16 mouse cellular contexts compared by ENCODE assay signal in genomic region chr7:49162079-49162478, GRCm38 (mm10).
DNase-seq lines count a peak whose midpoint lies in the region; ATAC-seq lines count a peak whose summit lies in the region.
"Had no signal": no experiment of that assay in that cellular context is flagged by ENCODE, and none has a peak within 500 bp of the region (broad histone marks: within the 10 kb centered on the region; RNA-seq: fewer than 3 reads in every experiment).

No protein-coding gene starts in this region.

- no peak overlapping the region for H3K4me2 ChIP-seq in heart, embryonic 12.5 days
- H3K4me2 ChIP-seq in lung, embryonic 16.5 days (ENCODE audit: low read depth, low read length) = peak overlapping the region; percentile 38
- H3K4me2 ChIP-seq: embryonic facial prominence, embryonic 15.5 days had no signal

- H3K27ac ChIP-seq in heart, embryonic 12.5 days (ENCODE audit: poor library complexity, severe bottlenecking) = no peak overlapping the region
- peak overlapping the region; percentile 68 for H3K27ac ChIP-seq in lung, embryonic 16.5 days (ENCODE audit: low read length)
- H3K27ac ChIP-seq: embryonic facial prominence, embryonic 15.5 days; left cerebral cortex, adult 2 months had no signal

- 32% methylated on average over 9 of the region's 9 CpGs for WGBS in heart, embryonic 12.5 days
- 7% methylated on average over 9 of the region's 9 CpGs for WGBS in lung, embryonic 16.5 days

- H3K9ac ChIP-seq in heart, embryonic 12.5 days = no peak overlapping the region
- no peak overlapping the region for H3K9ac ChIP-seq in lung, embryonic 16.5 days (ENCODE audit: low read length)
- H3K9ac ChIP-seq: embryonic facial prominence, embryonic 15.5 days had no signal

- no peaks in the 10 kb centered on the region for H3K36me3 ChIP-seq in heart, embryonic 12.5 days
- no peaks in the 10 kb centered on the region for H3K36me3 ChIP-seq in lung, embryonic 16.5 days (ENCODE audit: control insufficient read depth, insufficient read depth, low read length)
- H3K36me3 ChIP-seq: embryonic facial prominence, embryonic 15.5 days had no signal

- no peak overlapping the region for H3K4me3 ChIP-seq in heart, embryonic 12.5 days
- no peak overlapping the region for H3K4me3 ChIP-seq in lung, embryonic 16.5 days (ENCODE audit: low read length)
- H3K4me3 ChIP-seq: embryonic facial prominence, embryonic 15.5 days; left cerebral cortex, adult 2 months; megakaryocyte, embryonic 14.5 days had no signal

- no peak for ATAC-seq in heart, embryonic 12.5 days (ENCODE audit: insufficient number of reproducible peaks, low FRiP score)
- peak; percentile 52 for ATAC-seq in lung, embryonic 16.5 days (ENCODE audit: low read depth)
- ATAC-seq: Patski had no signal

- DNase-seq in heart, adult 18-20 months = peak; percentile 42 to 43
- peak; percentile 21 for DNase-seq in NIH3T3 (ENCODE audit: low read depth)
- DNase-seq in heart, postnatal 4 days = peak; percentile 56
- DNase-seq in ovary, postnatal 10 days (ENCODE audit: low spot score) = no peak
- DNase-seq in frontal cortex, postnatal 25 days (ENCODE audit: low spot score in 2 of 2) = no peak
- no peak for DNase-seq in Muller cell, postnatal 12 days (ENCODE audit: inconsistent ontology term)
- DNase-seq: adrenal gland, postnatal 36 days; cerebellum, adult 9-11 months; gastrocnemius, postnatal 10 days; kidney, adult 8-10 months had no signal

- H3K27me3 ChIP-seq in heart, embryonic 12.5 days (replicated peaks) = no peaks in the 10 kb centered on the region
- no peaks in the 10 kb centered on the region for H3K27me3 ChIP-seq in lung, embryonic 16.5 days (ENCODE audit: control insufficient read depth, insufficient read depth, low read depth, low read length)
- H3K27me3 ChIP-seq: embryonic facial prominence, embryonic 15.5 days; Patski had no signal

- peaks cover 44% of the 10 kb centered on the region for H3K4me1 ChIP-seq in heart, embryonic 12.5 days (replicated peaks)
- H3K4me1 ChIP-seq in lung, embryonic 16.5 days (replicated peaks; ENCODE audit: control insufficient read depth, insufficient read depth, low read length) = peaks cover 33% of the 10 kb centered on the region

- no peaks in the 10 kb centered on the region for H3K9me3 ChIP-seq in heart, embryonic 12.5 days (replicated peaks)
- no peaks in the 10 kb centered on the region for H3K9me3 ChIP-seq in lung, embryonic 16.5 days (ENCODE audit: control insufficient read depth, low read length)
- H3K9me3 ChIP-seq: embryonic facial prominence, embryonic 15.5 days; megakaryocyte, embryonic 14.5 days had no signal

Comparison
In these comparisons a context has a peak if more than half of its experiments do, and no peak if none do; other contexts are left out.
1. DNase-seq: peak in heart, adult 18-20 months (2 of 2), NIH3T3 (single experiment) and heart, postnatal 4 days (single experiment); none in ovary, postnatal 10 days (single experiment), frontal cortex, postnatal 25 days (0 of 2) and Muller cell, postnatal 12 days (single experiment).